In genomic region chr13:31792480-31793132, GRCm38 (mm10) we compare ENCODE assay signal across 8 mouse cellular contexts. TPM values are rescaled to one million over a fixed set of nuclear protein-coding genes. Genes with fewer than 3 reads are reported as not detected.
A peak's percentile ranks its signal among the peaks of the same experiment; 100 is the strongest.
DNase-seq lines count a peak whose midpoint lies in the region; ATAC-seq lines count a peak whose summit lies in the region.

No protein-coding gene starts in this region.

- peaks cover 3% of the 10 kb centered on the region; the same call in 1 of the 2 replicates for H3K27me3 ChIP-seq in intestine, embryonic 16.5 days (replicated peaks; ENCODE audit: control insufficient read depth, insufficient read depth, low read length)
- H3K27me3 ChIP-seq in liver, embryonic 13.5 days = peaks cover 25% of the 10 kb centered on the region
- peaks cover 7% of the 10 kb centered on the region; the same call in 1 of the 2 replicates for H3K27me3 ChIP-seq in neural tube, embryonic 15.5 days (replicated peaks)

- peak overlapping the region; percentile 27; the same call in 1 of the 2 replicates for H3K4me3 ChIP-seq in intestine, embryonic 16.5 days (ENCODE audit: low read length)
- H3K4me3 ChIP-seq in liver, embryonic 13.5 days (replicated peaks) = no peak overlapping the region
- peak overlapping the region; percentile 20; the same call in 1 of the 2 replicates for H3K4me3 ChIP-seq in neural tube, embryonic 15.5 days (replicated peaks)

- peak; percentile 58 for DNase-seq in urinary bladder, postnatal 14 days (ENCODE audit: low spot score)
- DNase-seq in urinary bladder, adult 2 months (ENCODE audit: low spot score) = no peak
- peak; percentile 72 for DNase-seq in brain, adult 2 months (ENCODE audit: low read depth, low spot score)
- peak; percentile 79 for DNase-seq in forelimb bud, embryonic 11.5 days (ENCODE audit: low read depth, low spot score)
- no peak for DNase-seq in liver, embryonic 13.5 days

- peak; percentile 50; the same call in 1 of the 2 replicates for ATAC-seq in intestine, embryonic 16.5 days
- ATAC-seq in liver, embryonic 13.5 days (ENCODE audit: low read depth) = no peak
- ATAC-seq in neural tube, embryonic 15.5 days (ENCODE audit: low FRiP score) = peak; percentile 72; the same call in 1 of the 2 replicates
- no peak for ATAC-seq in inflammation-experienced regulatory T-cells, adult 6 months

- no peak overlapping the region for H3K27ac ChIP-seq in intestine, embryonic 16.5 days (ENCODE audit: low read length)
- no peak overlapping the region for H3K27ac ChIP-seq in liver, embryonic 13.5 days
- no peak overlapping the region for H3K27ac ChIP-seq in neural tube, embryonic 15.5 days (replicated peaks)

- WGBS in intestine, embryonic 16.5 days = 9% methylated on average over 17 of the region's 17 CpGs
- WGBS in liver, embryonic 13.5 days (ENCODE audit: insufficient replicate concordance) = 14% methylated on average over 17 of the region's 17 CpGs
- WGBS in neural tube, embryonic 15.5 days = 21% methylated on average over 17 of the region's 17 CpGs

- H3K4me2 ChIP-seq in intestine, embryonic 16.5 days (ENCODE audit: low read depth, low read length) = peak overlapping the region; percentile 47
- H3K4me2 ChIP-seq in liver, embryonic 13.5 days = peak overlapping the region; percentile 15; the same call in 1 of the 2 replicates
- peak overlapping the region; percentile 49 for H3K4me2 ChIP-seq in neural tube, embryonic 15.5 days

- H3K9ac ChIP-seq in intestine, embryonic 16.5 days (ENCODE audit: low read depth, low read length) = no peak overlapping the region
- no peak overlapping the region for H3K9ac ChIP-seq in liver, embryonic 13.5 days
- H3K9ac ChIP-seq in neural tube, embryonic 15.5 days (replicated peaks) = no peak overlapping the region

- H3K4me1 ChIP-seq in intestine, embryonic 16.5 days (ENCODE audit: control insufficient read depth, insufficient read depth, low read length) = no peaks in the 10 kb centered on the region
- H3K4me1 ChIP-seq in liver, embryonic 13.5 days (replicated peaks) = no peaks in the 10 kb centered on the region
- H3K4me1 ChIP-seq in neural tube, embryonic 15.5 days = 0 out of 2 replicates have a peak, but pooled peaks cover under 1% of the 10 kb centered on the region

- no peaks in the 10 kb centered on the region for H3K9me3 ChIP-seq in intestine, embryonic 16.5 days (ENCODE audit: control insufficient read depth, low read length)
- H3K9me3 ChIP-seq in liver, embryonic 13.5 days (replicated peaks) = no peaks in the 10 kb centered on the region
- no peaks in the 10 kb centered on the region for H3K9me3 ChIP-seq in neural tube, embryonic 15.5 days (replicated peaks)

- H3K36me3 ChIP-seq in intestine, embryonic 16.5 days (ENCODE audit: control insufficient read depth, insufficient read depth, low read length) = no peaks in the 10 kb centered on the region
- H3K36me3 ChIP-seq in liver, embryonic 13.5 days = no peaks in the 10 kb centered on the region
- no peaks in the 10 kb centered on the region for H3K36me3 ChIP-seq in neural tube, embryonic 15.5 days

RNA-seq across cellular contexts. Expression of gene Foxc1, which starts 13.8 kb away (rescaled TPM):
- polyA plus RNA-seq in urinary bladder, adult 2 months (2012; rRNA removed) = 4.1 and 5.8 TPM in 2 replicates
- 0.06 and 0.07 TPM in 2 replicates for polyA plus RNA-seq in intestine, embryonic 16.5 days (2015; fragmentation: Nextera tagmentation; extraction: Ambion mirVana)
- 0.03 TPM in 2 replicates for polyA plus RNA-seq in liver, embryonic 13.5 days (2015; fragmentation: Nextera tagmentation; extraction: Ambion mirVana)
- 1.00 and 1.1 TPM in 2 replicates for polyA plus RNA-seq in neural tube, embryonic 15.5 days (2015; fragmentation: Nextera tagmentation; extraction: Ambion mirVana)
- not detected for polyA plus RNA-seq in inflammation-experienced regulatory T-cells, adult 6 months (2017; shearing (Covaris generic))

Comparison
In these comparisons a context has a peak if more than half of its experiments do, and no peak if none do; other contexts are left out.
1. DNase-seq: peak in urinary bladder, postnatal 14 days (single experiment), brain, adult 2 months (single experiment) and forelimb bud, embryonic 11.5 days (single experiment); none in urinary bladder, adult 2 months (single experiment) and liver, embryonic 13.5 days (single experiment).
2. ATAC-seq: peak in intestine, embryonic 16.5 days (single experiment) and neural tube, embryonic 15.5 days (single experiment); none in liver, embryonic 13.5 days (single experiment) and inflammation-experienced regulatory T-cells, adult 6 months (single experiment).
3. Peak in every context shown above with its lines, with median percentiles within 50 percentile points of each other: H3K4me2 ChIP-seq.